Mouse (Mus musculus) G1E (cell line): ENCODE measurements around the gene Irf1.

Source experiments
- CTCF ChIP-seq: IDR thresholded peaks from 2 replicates; pipeline ENCODE4 v1.5.1; 2012; ENCODE audit warnings: low read depth, low read length, inconsistent platforms, mixed read lengths
- GATA1 ChIP-seq: IDR thresholded peaks from 2 replicates; pipeline ENCODE4 v1.6.1; 2012; ENCODE audit warnings: borderline replicate concordance, low read length, inconsistent platforms, mixed read lengths
- POLR2AphosphoS5 ChIP-seq: IDR thresholded peaks from 2 replicates; pipeline ENCODE4 v1.6.1; 2012; ENCODE audit warnings: low read depth, low read length, inconsistent platforms; ENCODE audit not compliant: insufficient replicate concordance
- TAL1 ChIP-seq: conservative IDR thresholded peaks from 2 replicates; pipeline ENCODE4 v1.6.1; 2012; ENCODE audit warnings: low read depth, low read length, inconsistent platforms, mixed read lengths

- no peak for TF ChIP-seq TAL1
- TF ChIP-seq CTCF: no peak
- TF ChIP-seq GATA1: no peak
- no peak for TF ChIP-seq POLR2AphosphoS5
Observed at GRCm38 (mm10) chr11:53803494-53803893, 33.7 kb downstream of the Irf1 start.
